Mouse (Mus musculus): Measurements from ENCODE around the gene Hist1h4i. TPM values are rescaled to one million over a fixed set of nuclear protein-coding genes. Genes with fewer than 3 reads are reported as not detected.
"Not testable (repeated sequence)": the region's sequence is repeated elsewhere in the genome, so short reads cannot be mapped to it uniquely, and the experiment has no call there.

Gene Hist1h4i
- total and polyA plus RNA-seq, 3 experiments: 6.4 to 812 (median 35.7) TPM

- no peak; the same call in 1 of the 2 replicates for TF ChIP-seq SMC3 (IDR thresholded peaks at IDR 0.05; ENCODE audit: low read depth, low read length)
- no peak for TF ChIP-seq MXI1 (IDR thresholded peaks at IDR 0.05; ENCODE audit: low read depth, low read length)
- no peak for TF ChIP-seq ETS1 (conservative IDR thresholded peaks at IDR 0.05; ENCODE audit: low read depth, low read length)
- TF ChIP-seq TBP (conservative IDR thresholded peaks at IDR 0.05; ENCODE audit: low read depth, low read length): no peak
- peak; percentile 13; the same call in 1 of the 2 replicates for TF ChIP-seq MAFK (IDR thresholded peaks at IDR 0.05; ENCODE audit: insufficient replicate concordance, low read length)
- no peak for TF ChIP-seq EP300 (IDR thresholded peaks at IDR 0.05; ENCODE audit: low read length)
- peak; percentile 100 for TF ChIP-seq POLR2AphosphoS2 (IDR thresholded peaks at IDR 0.05; ENCODE audit: low read depth, low read length)
Observed at GRCm38 (mm10) chr13:22036149-22036956, 4.8 kb downstream of the Hist1h4i start (continued).

GRCm38 (mm10) chr13:22035267-22036148, 5.7 kb downstream of the Hist1h4i start, which contains the start of the genes Hist1h2ah and Hist1h2bk:
TSS of gene Hist1h2ah (minus strand) at chr13:22035568.
TSS of gene Hist1h2bk (plus strand) at chr13:22035870.
- Histone ChIP-seq H3K27ac (ENCODE audit: insufficient read depth, low read depth) (peak within 1 kb of the TSS; percentile 86), H3K9ac (ENCODE audit: insufficient read depth, low read depth) (peak within 1 kb of the TSS; percentile 92), H3K4me3 (replicated peaks in 1 of 3; ENCODE audit: low read depth in 2 of 3, low read length in 2 of 3, poor library complexity in 1 of 3) (peak within 1 kb of the TSS; percentile 4 to 56 (median 50)), H3K4me1 (ENCODE audit: control insufficient read depth in 1 of 2, insufficient read depth in 2 of 2) (peaks cover 3 to 33% of the 10 kb centered on the region in 2 experiments; a peak in 3 of 4 replicates), H3K4me2 (ENCODE audit: insufficient read depth, low read depth, poor library complexity, severe bottlenecking) (peak within 1 kb of the TSS; percentile 78)
- H3K9me3 ChIP-seq (replicated peaks; ENCODE audit: low read length); H3K27me3 ChIP-seq (replicated peaks); H3K36me3 ChIP-seq (replicated peaks in 1 of 2; ENCODE audit: control insufficient read depth in 1 of 2, insufficient read depth in 1 of 2, low read length in 1 of 2); dilution Hi-C loops (cut with MboI; ENCODE audit: extremely low pct_ligation_motif_present, extremely low pct_unique_long_range_greater_than_20kb, low sequenced_read_pairs); H3K79me2 ChIP-seq (replicated peaks; ENCODE audit: control insufficient read depth, extremely low read depth, insufficient read depth, poor library complexity, severe bottlenecking): not testable (repeated sequence)
- TF ChIP-seq TBP (conservative IDR thresholded peaks at IDR 0.05; ENCODE audit: low read depth, low read length) (peak; percentile 99), E2F4 (IDR thresholded peaks at IDR 0.05; ENCODE audit: insufficient replicate concordance, low read depth, low read length) (peak; percentile 100), MXI1 (IDR thresholded peaks at IDR 0.05; ENCODE audit: low read depth, low read length) (peak; percentile 21; the same call in 1 of the 2 replicates), POLR2A (IDR thresholded peaks at IDR 0.05; ENCODE audit: low read depth, low read length) (peak; percentile 66; the same call in 1 of the 2 replicates), RCOR1 (conservative IDR thresholded peaks at IDR 0.05; ENCODE audit: low read depth, low read length) (peak; percentile 56; the same call in 1 of the 2 replicates), SIN3A (IDR thresholded peaks at IDR 0.05; ENCODE audit: low read length) (peak; percentile 66), MEF2A (IDR thresholded peaks at IDR 0.05; ENCODE audit: borderline replicate concordance, low read depth, low read length) (peak; percentile 44; the same call in 1 of the 2 replicates), TCF12 (IDR thresholded peaks at IDR 0.05; ENCODE audit: low read depth, low read length) (peak; percentile 94), JUND (conservative IDR thresholded peaks at IDR 0.05; ENCODE audit: low read depth, low read length) (peak; percentile 66; the same call in 1 of the 2 replicates), NELFE (IDR thresholded peaks at IDR 0.05; ENCODE audit: low read depth, low read length) (peak; percentile 5), MYC (IDR thresholded peaks at IDR 0.05; ENCODE audit: low read depth, low read length) (0 out of 2 replicates have a peak, but pooled peaks have one; percentile 24), IRF4 (IDR thresholded peaks at IDR 0.05; ENCODE audit: low read depth, low read length) (0 out of 2 replicates have a peak, but pooled peaks have one; percentile 31), HCFC1 (IDR thresholded peaks at IDR 0.05; ENCODE audit: low read depth, low read length) (peak; percentile 51; the same call in 1 of the 2 replicates), NRF1 (IDR thresholded peaks at IDR 0.05; ENCODE audit: low read depth, low read length) (peak; percentile 48; the same call in 1 of the 2 replicates), CHD2 (IDR thresholded peaks at IDR 0.05; ENCODE audit: low read length) (peak; percentile 97)
- in situ Hi-C loops (cut with MboI; ENCODE audit: low pct_ligation_motif_present, low pct_unique_long_range_greater_than_20kb, low sequenced_read_pairs): loop anchor here (10.0 to 25.0 kb wide), 3 partner anchors 291 to 1727 kb away; partner anchors contain the start of genes Hist1h1a, Hist1h2ab, Hist1h3a and Hist1h3b
- peak; percentile 98 for DNase-seq (ENCODE audit: extremely low read depth)

All from CH12.LX (cell line).